Mouse (Mus musculus) lung, postnatal 0 days (tissue): ENCODE measurements at regions not wholly inside any gene's neighbourhood (a gene's known extent, or its start where the extent isn't known, plus 50 kb on each side); places are given as distances from the start of the nearest gene placed in this dataset.

Source experiments
- ATAC-seq: fragments of 200-750 bp; cut with Nextera tagmentation; 2 replicates; pipeline ENCODE4 v1.8.0; 2017; ENCODE audit warnings: moderate library complexity
- DNase-seq: peaks from one replicate; pipeline ENCODE4 v3.0.0-alpha.2; 2016; ENCODE audit warnings: low spot score
- H3K27ac ChIP-seq: fragments of 300-500 bp; sonication (generic); 2 replicates; pipeline ENCODE4 v1.5.1; 2014; ENCODE audit warnings: antibody characterized with exemption, mild to moderate bottlenecking, low read length, mixed read lengths
- H3K27me3 ChIP-seq: fragments of 300-500 bp; sonication (generic); replicated peaks from 2 replicates; pipeline ENCODE4 v1.6.1; 2014; ENCODE audit warnings: low read length, mixed read lengths; ENCODE audit not compliant: insufficient read depth
- H3K36me3 ChIP-seq: fragments of 300-500 bp; sonication (generic); 2 replicates; pipeline ENCODE4 v1.6.1; 2014; ENCODE audit warnings: low read length, mixed read lengths; ENCODE audit not compliant: insufficient read depth
- H3K4me1 ChIP-seq: fragments of 300-500 bp; sonication (generic); 2 replicates; pipeline ENCODE4 v1.6.1; 2014; ENCODE audit warnings: antibody characterized with exemption, low read depth, low read length, mixed read lengths; ENCODE audit not compliant: insufficient read depth
- H3K4me2 ChIP-seq: fragments of 300-500 bp; sonication (generic); replicated peaks from 2 replicates; pipeline ENCODE4 v1.6.1; 2014; ENCODE audit warnings: low read depth, mild to moderate bottlenecking, low read length, moderate library complexity, mixed read lengths
- H3K4me3 ChIP-seq: fragments of 300-500 bp; sonication (generic); 2 replicates; pipeline ENCODE4 v1.5.1; 2014; ENCODE audit warnings: low read depth, low read length
- H3K9ac ChIP-seq: fragments of 300-500 bp; sonication (generic); replicated peaks from 2 replicates; pipeline ENCODE4 v1.6.1; 2014; ENCODE audit warnings: low read depth, mild to moderate bottlenecking
- H3K9me3 ChIP-seq: fragments of 300-500 bp; sonication (generic); 2 replicates; pipeline ENCODE4 v1.6.1; 2016; ENCODE audit warnings: low read length, mixed read lengths
- CTCF ChIP-seq: IDR thresholded peaks from 2 replicates; pipeline ENCODE4 v1.5.1; 2016; ENCODE audit warnings: antibody characterized with exemption, mild to moderate bottlenecking
- EP300 ChIP-seq: IDR thresholded peaks from 2 replicates; pipeline ENCODE4 v1.6.1; 2016; ENCODE audit warnings: antibody characterized with exemption, mild to moderate bottlenecking, control low read depth
- WGBS: fragments of 180-500 bp; shearing (Covaris S2); extraction: QIAGEN DNeasy Blood & Tissue Kit; methylation state at CpG from one replicate; pipeline ENCODE4 v1.1.7; 2014; 5-methylcytosine and 5-hydroxymethylcytosine counted together

- 58% methylated on average over 6 of the region's 6 CpGs for WGBS
- no peak overlapping the region for H3K9ac ChIP-seq
- no peak overlapping the region for H3K4me3 ChIP-seq
- no peak overlapping the region for H3K4me2 ChIP-seq
- no peaks in the 10 kb centered on the region for H3K9me3 ChIP-seq
- no peaks in the 10 kb centered on the region for H3K36me3 ChIP-seq
- DNase-seq (no peak), ATAC-seq (no peak)
- TF ChIP-seq EP300 (no peak), CTCF (no peak)
- H3K27me3 ChIP-seq: no peaks in the 10 kb centered on the region
- H3K4me1 ChIP-seq: no peaks in the 10 kb centered on the region
- H3K27ac ChIP-seq: no peak overlapping the region
Observed at GRCm38 (mm10) chr8:49631286-49631685, 787.5 kb upstream of the Tenm3 start.

GRCm38 (mm10) chr8:49627966-49628495, 784.3 kb upstream of the Tenm3 start:
- Histone ChIP-seq H3K27ac (no peak overlapping the region), H3K4me1 (no peaks in the 10 kb centered on the region), H3K4me3 (no peak overlapping the region), H3K36me3 (no peaks in the 10 kb centered on the region), H3K9me3 (no peaks in the 10 kb centered on the region), H3K9ac (no peak overlapping the region), H3K27me3 (no peaks in the 10 kb centered on the region), H3K4me2 (no peak overlapping the region)
- WGBS: 42% methylated on average over 10 of the region's 10 CpGs
- DNase-seq: no peak
- TF ChIP-seq EP300 (no peak), CTCF (no peak)
- ATAC-seq: no peak

GRCm38 (mm10) chr8:49595501-49595900, 751.8 kb upstream of the Tenm3 start:
- TF ChIP-seq EP300 (no peak), CTCF (no peak)
- 65% methylated on average over 2 of the region's 2 CpGs for WGBS
- Histone ChIP-seq H3K9me3 (no peaks in the 10 kb centered on the region), H3K4me1 (no peaks in the 10 kb centered on the region), H3K27me3 (no peaks in the 10 kb centered on the region), H3K4me2 (no peak overlapping the region), H3K9ac (no peak overlapping the region), H3K4me3 (no peak overlapping the region), H3K27ac (no peak overlapping the region), H3K36me3 (no peaks in the 10 kb centered on the region)
- DNase-seq (no peak), ATAC-seq (no peak)

GRCm38 (mm10) chr8:49567423-49567822, 723.7 kb upstream of the Tenm3 start:
- TF ChIP-seq CTCF (no peak), EP300 (no peak)
- Histone ChIP-seq H3K4me1 (no peaks in the 10 kb centered on the region), H3K36me3 (no peaks in the 10 kb centered on the region), H3K27me3 (no peaks in the 10 kb centered on the region), H3K27ac (no peak overlapping the region), H3K4me3 (no peak overlapping the region), H3K9me3 (no peaks in the 10 kb centered on the region), H3K9ac (no peak overlapping the region), H3K4me2 (no peak overlapping the region)
- DNase-seq (no peak), ATAC-seq (no peak)
- 63% methylated on average over 3 of the region's 3 CpGs for WGBS

- Histone ChIP-seq H3K27ac (no peak overlapping the region), H3K9me3 (no peaks in the 10 kb centered on the region), H3K4me1 (no peaks in the 10 kb centered on the region), H3K27me3 (no peaks in the 10 kb centered on the region), H3K36me3 (no peaks in the 10 kb centered on the region), H3K4me3 (no peak overlapping the region), H3K9ac (no peak overlapping the region), H3K4me2 (no peak overlapping the region)
- ATAC-seq: no peak
- DNase-seq: no peak
- 91% methylated on average over 5 of the region's 5 CpGs for WGBS
- TF ChIP-seq CTCF: no peak
- TF ChIP-seq EP300: no peak
Observed at GRCm38 (mm10) chr8:49563499-49564279, 719.9 kb upstream of the Tenm3 start.

- Histone ChIP-seq H3K27ac (no peak overlapping the region), H3K27me3 (no peaks in the 10 kb centered on the region), H3K4me1 (no peaks in the 10 kb centered on the region), H3K36me3 (no peaks in the 10 kb centered on the region), H3K4me2 (no peak overlapping the region), H3K4me3 (no peak overlapping the region), H3K9me3 (no peaks in the 10 kb centered on the region), H3K9ac (no peak overlapping the region)
- no peak for DNase-seq
- WGBS: 71% methylated on average over 4 of the region's 4 CpGs
- no peak for ATAC-seq
- TF ChIP-seq CTCF (no peak), EP300 (no peak)
Observed at GRCm38 (mm10) chr8:49562976-49563375, 719.2 kb upstream of the Tenm3 start.
